Comparison of ENCODE assay signal across 24 mouse cellular contexts in the genomic region with DNA sequence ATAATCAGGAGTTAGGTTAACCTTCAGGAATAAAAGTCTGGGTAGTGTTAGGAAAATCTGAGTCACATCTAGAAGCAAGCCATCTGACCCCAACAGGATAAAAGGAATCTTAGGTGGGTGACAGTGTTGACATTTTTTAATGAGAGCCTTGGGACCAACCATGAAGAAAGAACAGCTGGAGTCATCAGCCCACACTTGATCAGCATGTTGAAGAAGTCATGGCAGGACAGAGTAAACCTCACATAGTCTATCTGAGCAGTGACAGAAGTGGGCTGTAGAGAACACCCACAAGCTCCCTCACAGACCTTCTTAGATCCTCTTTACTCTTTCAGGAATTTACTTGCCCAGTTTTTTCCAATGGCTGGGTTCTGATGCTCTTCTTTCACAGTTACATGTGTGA.
"Had no signal": no experiment of that assay in that cellular context is flagged by ENCODE, and none has a peak within 500 bp of the region (broad histone marks: within the 10 kb centered on the region; RNA-seq: fewer than 3 reads in every experiment).

No protein-coding gene starts in this region.

- DNase-seq: gastrocnemius, adult 2 months; gastrocnemius, postnatal 10 days; gastrocnemius, postnatal 25 days; heart, adult 18-20 months; heart, postnatal 10 days; heart, postnatal 4 days; kidney, adult 18-20 months; kidney, adult 8-10 months; kidney, postnatal 10 days; kidney, postnatal 25 days; kidney, postnatal 4 days had no signal

- H3K9me3 ChIP-seq: heart, embryonic 10.5 days; heart, embryonic 12.5 days; hindbrain, embryonic 10.5 days; hindbrain, embryonic 12.5 days; intestine, embryonic 15.5 days; limb, embryonic 10.5 days; limb, embryonic 12.5 days had no signal

- H3K4me3 ChIP-seq: gastrocnemius, adult 2 months; heart, embryonic 10.5 days; heart, embryonic 12.5 days; hindbrain, embryonic 10.5 days; hindbrain, embryonic 12.5 days; intestine, embryonic 15.5 days; layer of hippocampus, adult 2 months; left cerebral cortex, adult 2 months; limb, embryonic 10.5 days; limb, embryonic 12.5 days had no signal

- H3K36me3 ChIP-seq: heart, embryonic 10.5 days; heart, embryonic 12.5 days; hindbrain, embryonic 10.5 days; hindbrain, embryonic 12.5 days; intestine, embryonic 15.5 days; limb, embryonic 10.5 days; limb, embryonic 12.5 days had no signal

- H3K27ac ChIP-seq: gastrocnemius, adult 2 months; heart, embryonic 10.5 days; hindbrain, embryonic 10.5 days; hindbrain, embryonic 12.5 days; hindbrain, embryonic 14.5 days; intestine, embryonic 15.5 days; layer of hippocampus, adult 2 months; left cerebral cortex, adult 2 months; limb, embryonic 10.5 days; limb, embryonic 12.5 days had no signal

- H3K27me3 ChIP-seq: heart, embryonic 12.5 days; hindbrain, embryonic 12.5 days; intestine, embryonic 15.5 days; limb, embryonic 12.5 days had no signal

- H3K9ac ChIP-seq: heart, embryonic 12.5 days; hindbrain, embryonic 12.5 days; hindbrain, embryonic 14.5 days; intestine, embryonic 15.5 days; limb, embryonic 12.5 days had no signal

- ATAC-seq: hindbrain, embryonic 16.5 days; inflammation-experienced regulatory T-cells, adult 6 months; intestine, embryonic 15.5 days; intestine, postnatal 0 days had no signal

- H3K4me2 ChIP-seq: heart, embryonic 12.5 days; hindbrain, embryonic 12.5 days; hindbrain, embryonic 14.5 days; intestine, embryonic 15.5 days; limb, embryonic 12.5 days had no signal

- H3K4me1 ChIP-seq: heart, embryonic 10.5 days; heart, embryonic 12.5 days; hindbrain, embryonic 10.5 days; hindbrain, embryonic 12.5 days; intestine, embryonic 15.5 days; limb, embryonic 10.5 days; limb, embryonic 12.5 days had no signal
